Mouse (Mus musculus): ENCODE data around the gene Hps1. TPM values are rescaled to one million over a fixed set of nuclear protein-coding genes. Genes with fewer than 3 reads are reported as not detected.

Hps1 gene
- total and polyA plus RNA-seq, 2 experiments = 3.1 to 14.3 TPM

GRCm38 (mm10) chr19:42739734-42740133 is 40.0 kb downstream of the Hps1 start:
- no peak for DNase-seq (ENCODE audit: extremely low read depth, low read depth, low spot score)
- 82% methylated on average over 6 of the region's 6 CpGs for WGBS
- Histone ChIP-seq H3K27ac (replicated peaks; ENCODE audit: insufficient read depth, low read depth, low read length) (no peak overlapping the region), H3K4me1 (ENCODE audit: control insufficient read depth, insufficient read depth, low read length) (peaks cover 10% of the 10 kb centered on the region), H3K79me2 (ENCODE audit: control insufficient read depth, insufficient read depth, low read length) (no peaks in the 10 kb centered on the region), H3K27me3 (ENCODE audit: control insufficient read depth, insufficient read depth, low read length) (no peaks in the 10 kb centered on the region), H3K36me3 (ENCODE audit: control insufficient read depth, insufficient read depth, low read length) (no peaks in the 10 kb centered on the region), H3K9ac (ENCODE audit: low read depth, low read length) (no peak overlapping the region), H3K4me3 (ENCODE audit: insufficient read depth, low read depth, low read length) (no peak overlapping the region)
- TF ChIP-seq CTCF (IDR thresholded peaks at IDR 0.05; ENCODE audit: low read depth, low read length) = no peak
- TF ChIP-seq POLR2A (IDR thresholded peaks at IDR 0.05; ENCODE audit: extremely low read depth, insufficient read depth, low read length) = no peak

GRCm38 (mm10) chr19:42737753-42738152 is 42.0 kb downstream of the Hps1 start:
- DNase-seq (ENCODE audit: extremely low read depth, low read depth, low spot score) = no peak
- 83% methylated on average over 9 of the region's 9 CpGs for WGBS
- TF ChIP-seq CTCF (IDR thresholded peaks at IDR 0.05; ENCODE audit: low read depth, low read length) (no peak), POLR2A (IDR thresholded peaks at IDR 0.05; ENCODE audit: extremely low read depth, insufficient read depth, low read length) (no peak)
- Histone ChIP-seq H3K9ac (ENCODE audit: low read depth, low read length) (no peak overlapping the region), H3K4me1 (ENCODE audit: control insufficient read depth, insufficient read depth, low read length) (peaks cover 10% of the 10 kb centered on the region), H3K79me2 (ENCODE audit: control insufficient read depth, insufficient read depth, low read length) (no peaks in the 10 kb centered on the region), H3K27ac (replicated peaks; ENCODE audit: insufficient read depth, low read depth, low read length) (no peak overlapping the region), H3K4me3 (ENCODE audit: insufficient read depth, low read depth, low read length) (no peak overlapping the region), H3K36me3 (ENCODE audit: control insufficient read depth, insufficient read depth, low read length) (no peaks in the 10 kb centered on the region), H3K27me3 (ENCODE audit: control insufficient read depth, insufficient read depth, low read length) (no peaks in the 10 kb centered on the region)

GRCm38 (mm10) chr19:42734982-42735381 is 44.8 kb downstream of the Hps1 start:
- DNase-seq (ENCODE audit: extremely low read depth, low read depth, low spot score) = no peak
- H3K4me3 ChIP-seq (ENCODE audit: insufficient read depth, low read depth, low read length) = no peak overlapping the region

GRCm38 (mm10) chr19:42727424-42727823 is 52.4 kb downstream of the Hps1 start:
- 94% methylated on average over 4 of the region's 4 CpGs for WGBS
- no peaks in the 10 kb centered on the region for H3K27me3 ChIP-seq (ENCODE audit: control insufficient read depth, insufficient read depth, low read length)
- H3K9ac ChIP-seq (ENCODE audit: low read depth, low read length) = no peak overlapping the region
- DNase-seq (ENCODE audit: extremely low read depth, low read depth, low spot score) = no peak
- no peaks in the 10 kb centered on the region for H3K79me2 ChIP-seq (ENCODE audit: control insufficient read depth, insufficient read depth, low read length)
- H3K36me3 ChIP-seq (ENCODE audit: control insufficient read depth, insufficient read depth, low read length) = no peaks in the 10 kb centered on the region
- H3K4me1 ChIP-seq (ENCODE audit: control insufficient read depth, insufficient read depth, low read length) = peaks cover 4% of the 10 kb centered on the region
- H3K4me3 ChIP-seq (ENCODE audit: insufficient read depth, low read depth, low read length) = no peak overlapping the region
- no peak overlapping the region for H3K27ac ChIP-seq (replicated peaks; ENCODE audit: insufficient read depth, low read depth, low read length)
- TF ChIP-seq CTCF (IDR thresholded peaks at IDR 0.05; ENCODE audit: low read depth, low read length) (no peak), POLR2A (IDR thresholded peaks at IDR 0.05; ENCODE audit: extremely low read depth, insufficient read depth, low read length) (no peak)

More at GRCm38 (mm10) chr19:42734982-42735381, 44.8 kb downstream of the Hps1 start:
- Histone ChIP-seq H3K36me3 (ENCODE audit: control insufficient read depth, insufficient read depth, low read length) (no peaks in the 10 kb centered on the region), H3K27ac (replicated peaks; ENCODE audit: insufficient read depth, low read depth, low read length) (no peak overlapping the region), H3K4me1 (ENCODE audit: control insufficient read depth, insufficient read depth, low read length) (peaks cover 2% of the 10 kb centered on the region), H3K79me2 (ENCODE audit: control insufficient read depth, insufficient read depth, low read length) (no peaks in the 10 kb centered on the region), H3K27me3 (ENCODE audit: control insufficient read depth, insufficient read depth, low read length) (no peaks in the 10 kb centered on the region), H3K9ac (ENCODE audit: low read depth, low read length) (no peak overlapping the region)
- WGBS = 87% methylated on average over 5 of the region's 5 CpGs
- TF ChIP-seq CTCF (IDR thresholded peaks at IDR 0.05; ENCODE audit: low read depth, low read length) (no peak), POLR2A (IDR thresholded peaks at IDR 0.05; ENCODE audit: extremely low read depth, insufficient read depth, low read length) (no peak)

- DNase-seq (ENCODE audit: extremely low read depth, low read depth, low spot score) = no peak
- Histone ChIP-seq H3K27ac (replicated peaks; ENCODE audit: insufficient read depth, low read depth, low read length) (no peak overlapping the region), H3K79me2 (ENCODE audit: control insufficient read depth, insufficient read depth, low read length) (no peaks in the 10 kb centered on the region), H3K4me3 (ENCODE audit: insufficient read depth, low read depth, low read length) (no peak overlapping the region), H3K36me3 (ENCODE audit: control insufficient read depth, insufficient read depth, low read length) (no peaks in the 10 kb centered on the region), H3K9ac (ENCODE audit: low read depth, low read length) (no peak overlapping the region), H3K4me1 (ENCODE audit: control insufficient read depth, insufficient read depth, low read length) (peaks cover 8% of the 10 kb centered on the region), H3K27me3 (ENCODE audit: control insufficient read depth, insufficient read depth, low read length) (no peaks in the 10 kb centered on the region)
- TF ChIP-seq CTCF (IDR thresholded peaks at IDR 0.05; ENCODE audit: low read depth, low read length) = no peak
- no peak for TF ChIP-seq POLR2A (IDR thresholded peaks at IDR 0.05; ENCODE audit: extremely low read depth, insufficient read depth, low read length)
- 98% methylated on average over 10 of the region's 10 CpGs for WGBS
Observed at GRCm38 (mm10) chr19:42726766-42727165, 53.0 kb downstream of the Hps1 start.

- Histone ChIP-seq H3K27ac (replicated peaks; ENCODE audit: insufficient read depth, low read depth, low read length) (no peak overlapping the region), H3K4me3 (ENCODE audit: insufficient read depth, low read depth, low read length) (no peak overlapping the region), H3K36me3 (ENCODE audit: control insufficient read depth, insufficient read depth, low read length) (no peaks in the 10 kb centered on the region), H3K4me1 (ENCODE audit: control insufficient read depth, insufficient read depth, low read length) (peaks cover 8% of the 10 kb centered on the region), H3K27me3 (ENCODE audit: control insufficient read depth, insufficient read depth, low read length) (no peaks in the 10 kb centered on the region), H3K9ac (ENCODE audit: low read depth, low read length) (no peak overlapping the region), H3K79me2 (ENCODE audit: control insufficient read depth, insufficient read depth, low read length) (no peaks in the 10 kb centered on the region)
- no peak for TF ChIP-seq CTCF (IDR thresholded peaks at IDR 0.05; ENCODE audit: low read depth, low read length)
- TF ChIP-seq POLR2A (IDR thresholded peaks at IDR 0.05; ENCODE audit: extremely low read depth, insufficient read depth, low read length) = no peak
- 65% methylated on average over 3 of the region's 3 CpGs for WGBS
- peak; percentile 39 for DNase-seq (ENCODE audit: extremely low read depth, low read depth, low spot score)
Observed at GRCm38 (mm10) chr19:42725973-42726350, 53.8 kb downstream of the Hps1 start.
